Mouse (Mus musculus) hindbrain, embryonic 16.5 days (tissue): Measurements from ENCODE around the gene Ttll13. TPM values are rescaled to one million over a fixed set of nuclear protein-coding genes. Genes with fewer than 3 reads are reported as not detected.
A peak's percentile ranks its signal among the peaks of the same experiment; 100 is the strongest.

Experiments
- ATAC-seq: fragments of 200-750 bp; cut with Nextera tagmentation; 2 replicates; pipeline ENCODE4 v1.8.0; 2017; ENCODE audit warnings: moderate TSS enrichment, moderate library complexity
- H3K27ac ChIP-seq: fragments of 300-500 bp; sonication (generic); 2 replicates; pipeline ENCODE4 v1.5.1; 2014; ENCODE audit warnings: low read depth, mild to moderate bottlenecking, control low read depth, low read length, moderate library complexity
- H3K27me3 ChIP-seq: fragments of 300-500 bp; sonication (generic); replicated peaks from 2 replicates; pipeline ENCODE4 v1.6.1; 2014; ENCODE audit warnings: low read length; ENCODE audit not compliant: control insufficient read depth, insufficient read depth
- H3K36me3 ChIP-seq: fragments of 300-500 bp; sonication (generic); 2 replicates; pipeline ENCODE4 v1.6.1; 2014; ENCODE audit warnings: mild to moderate bottlenecking, low read length, moderate library complexity, mixed read lengths; ENCODE audit not compliant: control insufficient read depth, insufficient read depth
- H3K4me1 ChIP-seq: fragments of 300-500 bp; sonication (generic); 2 replicates; pipeline ENCODE4 v1.6.1; 2014; ENCODE audit warnings: low read depth, low read length; ENCODE audit not compliant: control insufficient read depth, insufficient read depth
- H3K4me2 ChIP-seq: fragments of 300-500 bp; sonication (generic); 2 replicates; pipeline ENCODE4 v1.6.1; 2014; ENCODE audit warnings: mild to moderate bottlenecking, low read length, control low read depth, moderate library complexity
- H3K4me3 ChIP-seq: fragments of 300-500 bp; sonication (generic); 2 replicates; pipeline ENCODE4 v1.5.1; 2014; ENCODE audit warnings: mild to moderate bottlenecking, low read length, control low read depth, moderate library complexity
- H3K9ac ChIP-seq: fragments of 300-500 bp; sonication (generic); 2 replicates; pipeline ENCODE4 v1.6.1; 2014; ENCODE audit warnings: low read depth, mild to moderate bottlenecking, control low read depth, low read length, moderate library complexity
- H3K9me3 ChIP-seq: fragments of 300-500 bp; sonication (generic); 2 replicates; pipeline ENCODE4 v1.6.1; 2014; ENCODE audit warnings: mild to moderate bottlenecking, low read length, moderate library complexity; ENCODE audit not compliant: control insufficient read depth
- WGBS: fragments of 180-500 bp; shearing (Covaris S2); extraction: QIAGEN DNeasy Blood & Tissue Kit; methylation state at CpG from one replicate; pipeline ENCODE4 v1.1.7; 2014; 5-methylcytosine and 5-hydroxymethylcytosine counted together
- polyA plus RNA-seq: library from polyadenylated mRNA; unstranded; fragments of >200 nt; fragmentation: Nextera tagmentation; extraction: Ambion mirVana; gene quantifications from 2 replicates; pipeline ENCODE4 v1.2.1, GENCODE M21; 2015

Gene Ttll13
- polyA plus RNA-seq, 1 experiment from 2014 or later, result 3.3 TPM

DNA sequence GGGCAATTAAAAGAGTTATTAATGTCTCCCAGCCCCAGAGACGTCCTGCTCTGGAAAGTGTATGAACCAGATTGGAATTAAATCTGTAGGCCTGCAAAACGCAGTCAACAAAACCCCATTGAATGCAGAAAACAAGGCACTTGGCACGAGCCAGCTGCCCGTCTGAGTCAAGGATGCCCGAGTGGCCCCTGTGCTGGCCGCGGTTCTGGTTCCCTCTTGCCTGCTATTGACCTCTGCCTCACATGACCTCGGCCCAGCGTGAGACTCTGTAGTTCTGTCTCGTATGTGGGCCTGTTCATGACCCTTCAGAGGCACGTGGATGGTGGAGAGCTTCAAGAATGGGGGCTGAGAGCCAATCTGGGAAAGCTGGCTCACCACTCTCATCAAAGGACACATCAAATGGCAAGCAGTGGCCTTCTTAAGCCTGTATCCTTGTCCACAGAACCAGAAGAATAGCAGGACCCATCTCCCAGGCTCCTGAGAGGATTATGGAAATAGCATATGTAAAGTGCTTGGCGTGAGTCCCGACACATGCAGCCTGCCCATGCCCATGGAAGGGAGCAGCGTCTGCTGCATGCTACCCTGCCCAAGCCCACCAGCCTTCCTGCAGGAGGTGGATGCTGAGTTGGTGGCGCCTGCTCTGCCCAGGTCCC lies 44.2 kb upstream of the Ttll13 start:
- peak overlapping the region; percentile 15; the same call in 1 of the 2 replicates for H3K4me2 ChIP-seq
- 59% methylated on average over 15 of the region's 15 CpGs for WGBS
- no peak for ATAC-seq
- H3K4me1 ChIP-seq, result peaks cover 61% of the 10 kb centered on the region
- H3K9ac ChIP-seq, result no peak overlapping the region
- H3K27me3 ChIP-seq, result no peaks in the 10 kb centered on the region
- no peaks in the 10 kb centered on the region for H3K36me3 ChIP-seq
- H3K4me3 ChIP-seq, result no peak overlapping the region
- H3K27ac ChIP-seq, result peak overlapping the region; percentile 39; the same call in 1 of the 2 replicates
- H3K9me3 ChIP-seq, result no peaks in the 10 kb centered on the region

DNA sequence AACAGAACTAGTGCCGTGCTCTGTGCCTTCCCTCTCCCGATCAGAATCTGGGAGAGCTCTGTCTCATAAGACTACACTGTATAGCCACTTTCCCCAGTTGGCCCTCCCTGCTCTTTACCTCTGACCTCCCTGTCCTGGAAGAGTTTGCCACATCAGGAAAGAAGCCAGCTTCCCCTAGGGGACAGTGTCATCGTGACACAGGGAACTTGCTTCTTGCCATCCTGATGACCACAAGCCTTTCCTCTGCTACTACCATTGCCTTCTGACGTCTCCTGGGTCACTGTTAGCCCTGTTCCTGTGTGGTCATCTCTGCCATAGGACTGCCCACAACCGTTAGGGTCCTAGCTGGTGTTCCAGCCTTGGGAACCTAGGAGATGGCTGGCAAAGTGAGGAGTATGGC lies 43.2 kb upstream of the Ttll13 start:
- H3K4me3 ChIP-seq, result no peak overlapping the region
- no peak overlapping the region for H3K4me2 ChIP-seq
- ATAC-seq, result no peak
- H3K4me1 ChIP-seq, result peaks cover 56% of the 10 kb centered on the region
- no peaks in the 10 kb centered on the region for H3K9me3 ChIP-seq
- WGBS, result 86% methylated on average over 5 of the region's 5 CpGs
- H3K27ac ChIP-seq, result no peak overlapping the region; the same call in 1 of the 2 replicates
- H3K9ac ChIP-seq, result no peak overlapping the region
- no peaks in the 10 kb centered on the region for H3K36me3 ChIP-seq
- H3K27me3 ChIP-seq, result no peaks in the 10 kb centered on the region

DNA sequence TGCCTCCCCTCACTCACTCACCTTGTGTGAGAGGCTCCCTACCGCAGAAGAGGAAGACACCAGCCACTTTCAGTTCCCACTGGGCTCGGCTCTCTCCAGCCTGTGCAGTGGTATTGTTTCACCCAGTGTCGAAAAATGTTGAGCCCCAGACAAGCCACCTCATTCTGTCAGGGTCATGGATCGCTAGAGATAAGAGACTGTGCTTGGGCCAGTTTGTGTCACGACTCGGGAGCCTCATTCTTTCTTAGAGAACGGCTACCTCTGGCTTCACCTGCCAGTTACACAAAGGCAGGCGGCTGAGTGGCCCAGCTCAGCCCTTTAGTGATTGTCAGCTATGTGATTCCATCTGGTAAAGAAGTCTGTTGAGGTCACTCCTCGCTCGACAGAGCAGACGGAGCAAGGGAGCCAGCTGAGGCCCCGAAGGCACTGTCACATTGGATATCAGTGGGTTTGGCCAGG lies 42.5 kb upstream of the Ttll13 start:
- no peak overlapping the region for H3K4me2 ChIP-seq
- no peaks in the 10 kb centered on the region for H3K27me3 ChIP-seq
- ATAC-seq, result no peak
- H3K9ac ChIP-seq, result peak overlapping the region; percentile 22; the same call in 1 of the 2 replicates
- H3K27ac ChIP-seq, result peak overlapping the region; percentile 8; the same call in 1 of the 2 replicates
- H3K9me3 ChIP-seq, result no peaks in the 10 kb centered on the region
- no peak overlapping the region for H3K4me3 ChIP-seq
- H3K36me3 ChIP-seq, result no peaks in the 10 kb centered on the region
- peaks cover 60% of the 10 kb centered on the region for H3K4me1 ChIP-seq
- WGBS, result 35% methylated on average over 12 of the region's 12 CpGs

DNA sequence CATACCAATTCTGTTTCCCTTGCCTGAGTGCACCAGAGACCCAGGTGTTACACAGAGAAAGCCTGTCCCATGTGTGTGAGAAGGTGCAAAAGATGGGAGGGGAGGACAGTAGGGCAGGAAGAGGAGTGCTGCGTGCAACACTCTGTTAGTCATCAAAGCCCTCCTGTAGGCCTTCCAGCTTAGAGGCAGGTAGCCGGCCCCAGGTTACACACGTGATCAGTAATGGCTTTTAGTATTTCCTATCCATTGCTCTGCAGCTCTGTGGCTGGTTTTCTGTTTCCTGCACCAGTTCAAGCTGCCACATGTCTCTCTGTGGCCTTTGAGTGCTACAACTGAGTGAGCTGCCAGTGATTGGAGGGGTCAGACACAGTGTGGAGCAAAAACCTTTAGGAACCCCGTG lies 41.8 kb upstream of the Ttll13 start:
- Histone ChIP-seq H3K27ac (no peak overlapping the region), H3K36me3 (no peaks in the 10 kb centered on the region), H3K4me3 (no peak overlapping the region), H3K4me1 (peaks cover 60% of the 10 kb centered on the region), H3K27me3 (no peaks in the 10 kb centered on the region), H3K9me3 (no peaks in the 10 kb centered on the region), H3K4me2 (no peak overlapping the region), H3K9ac (no peak overlapping the region)
- ATAC-seq, result no peak
- 86% methylated on average over 4 of the region's 4 CpGs for WGBS

GRCm38 (mm10) chr7:80204961-80205360 lies 41.2 kb upstream of the Ttll13 start:
- Histone ChIP-seq H3K4me3 (no peak overlapping the region), H3K9me3 (no peaks in the 10 kb centered on the region), H3K27ac (no peak overlapping the region), H3K4me1 (peaks cover 54% of the 10 kb centered on the region), H3K9ac (no peak overlapping the region), H3K27me3 (no peaks in the 10 kb centered on the region), H3K4me2 (no peak overlapping the region), H3K36me3 (no peaks in the 10 kb centered on the region)
- no peak for ATAC-seq
- WGBS, result 74% methylated on average over 7 of the region's 7 CpGs

DNA sequence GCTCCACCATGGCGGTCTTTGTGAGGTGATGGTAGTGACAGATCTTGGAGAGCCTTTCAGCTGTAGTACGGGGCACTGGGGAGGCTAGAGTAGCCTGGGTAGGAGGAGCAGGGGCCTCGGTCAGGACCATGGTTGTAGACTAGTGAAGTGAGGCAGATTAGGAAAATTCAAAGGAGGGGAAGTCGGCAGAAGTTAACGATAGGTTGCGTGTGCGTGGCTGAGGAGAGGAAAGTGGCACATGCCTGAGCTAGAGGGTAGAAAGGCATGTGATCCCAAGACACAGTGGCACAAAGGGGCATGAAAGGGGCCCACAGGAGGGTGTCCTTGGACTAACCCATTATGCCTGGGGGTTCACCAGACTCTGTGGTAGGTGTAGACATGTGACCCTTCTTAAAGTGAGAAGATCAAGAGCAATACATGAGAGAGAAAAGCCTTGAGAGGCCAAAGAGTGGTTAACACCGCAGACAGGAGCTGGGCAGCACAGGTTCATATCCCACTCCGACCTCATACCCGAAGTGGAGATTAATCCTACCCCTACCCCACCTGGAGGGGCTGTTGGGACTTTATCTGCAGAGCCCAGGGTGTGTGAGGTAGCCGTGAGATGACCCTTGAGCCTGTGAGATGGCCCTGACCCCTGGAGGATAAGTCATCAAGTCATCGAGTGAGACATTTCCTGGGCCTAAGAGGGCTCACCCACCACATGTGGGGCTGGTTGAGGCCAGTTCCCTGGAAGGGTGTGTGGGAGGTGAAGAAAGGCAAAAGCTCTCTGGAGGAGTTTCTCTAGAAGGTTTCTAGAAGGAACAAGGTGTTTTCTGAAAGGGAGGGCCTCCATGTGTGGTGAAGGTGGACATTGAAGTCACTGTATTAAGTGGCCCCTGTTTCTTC lies 40.2 kb upstream of the Ttll13 start:
- Histone ChIP-seq H3K27ac (no peak overlapping the region), H3K4me1 (peaks cover 44% of the 10 kb centered on the region), H3K9me3 (no peaks in the 10 kb centered on the region), H3K4me2 (no peak overlapping the region), H3K27me3 (no peaks in the 10 kb centered on the region), H3K9ac (no peak overlapping the region), H3K4me3 (no peak overlapping the region), H3K36me3 (no peaks in the 10 kb centered on the region)
- no peak for ATAC-seq
- 90% methylated on average over 12 of the region's 12 CpGs for WGBS

DNA sequence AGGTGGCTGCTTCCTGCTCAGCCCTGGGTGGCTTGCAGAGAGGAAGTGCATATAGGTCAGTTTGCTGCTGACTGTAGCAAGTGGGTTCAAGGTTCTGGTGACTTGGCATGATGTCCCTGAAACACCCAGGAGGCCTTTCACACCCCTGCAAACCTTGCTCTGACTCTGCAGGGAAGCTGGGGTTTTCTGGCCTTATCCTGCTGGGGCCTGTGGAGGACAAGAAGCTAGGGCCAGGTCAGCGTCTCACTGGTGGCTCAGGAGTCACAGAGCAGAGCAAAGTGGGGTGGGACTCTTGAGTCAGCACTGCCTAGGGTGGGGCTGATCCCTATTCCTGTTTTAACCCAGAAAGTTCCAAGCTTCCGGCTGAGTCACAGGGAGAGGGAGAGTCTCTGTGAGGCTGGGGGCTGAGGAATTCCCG lies 38.9 kb upstream of the Ttll13 start:
- ATAC-seq, result no peak
- no peak overlapping the region for H3K4me3 ChIP-seq
- H3K9me3 ChIP-seq, result no peaks in the 10 kb centered on the region
- H3K4me1 ChIP-seq, result peaks cover 31% of the 10 kb centered on the region
- 65% methylated on average over 3 of the region's 3 CpGs for WGBS
- H3K4me2 ChIP-seq, result no peak overlapping the region
- H3K27me3 ChIP-seq, result no peaks in the 10 kb centered on the region
- no peak overlapping the region for H3K9ac ChIP-seq
- no peak overlapping the region for H3K27ac ChIP-seq
- no peaks in the 10 kb centered on the region for H3K36me3 ChIP-seq

DNA sequence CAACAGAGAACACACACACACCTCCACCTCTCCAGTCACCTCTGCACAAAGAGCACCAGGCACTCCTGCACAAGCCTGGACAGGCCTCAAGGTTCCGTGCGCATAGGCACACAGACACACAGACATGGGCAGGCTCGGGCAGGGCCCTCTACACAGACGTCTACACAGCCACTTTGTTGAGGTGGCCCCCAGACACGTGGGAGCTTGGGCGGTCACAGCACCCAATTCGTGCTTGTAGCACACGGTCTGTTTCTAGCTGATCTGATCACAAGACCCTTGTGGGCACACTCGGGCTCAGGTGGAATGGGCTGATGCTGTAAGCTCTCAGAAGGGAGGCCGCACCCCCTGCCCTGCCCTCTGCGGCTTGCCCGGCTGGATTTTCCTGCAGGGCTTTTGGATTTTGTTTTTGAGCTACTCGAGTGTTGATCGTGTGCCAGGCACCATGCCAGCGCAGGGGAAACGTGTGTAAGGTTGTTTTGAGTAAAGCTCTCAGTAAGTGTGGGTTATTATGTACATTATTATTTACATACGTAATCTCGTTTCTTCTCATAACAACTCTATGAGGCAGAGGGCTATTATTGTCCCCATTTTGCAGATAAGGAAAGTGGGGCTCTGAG lies 38.0 kb upstream of the Ttll13 start:
- ATAC-seq, result no peak
- Histone ChIP-seq H3K4me1 (peaks cover 23% of the 10 kb centered on the region), H3K4me3 (no peak overlapping the region), H3K9me3 (no peaks in the 10 kb centered on the region), H3K36me3 (no peaks in the 10 kb centered on the region; the same call in 1 of the 2 replicates), H3K9ac (no peak overlapping the region), H3K27ac (peak overlapping the region; percentile 39; the same call in 1 of the 2 replicates), H3K4me2 (no peak overlapping the region), H3K27me3 (no peaks in the 10 kb centered on the region)
- 70% methylated on average over 18 of the region's 18 CpGs for WGBS
